In genomic region chr10:109779109-109779508, GRCm38 (mm10) we compare ENCODE assay signal across 14 mouse cellular contexts.
"Had no signal": no experiment of that assay in that cellular context is flagged by ENCODE, and none has a peak within 500 bp of the region (broad histone marks: within the 10 kb centered on the region; RNA-seq: fewer than 3 reads in every experiment).

No protein-coding gene starts in this region.

- DNase-seq: lung, adult 18-20 months; lung, embryonic 14.5 days; lung, postnatal 10 days; lung, postnatal 4 days; right cerebral cortex, postnatal 14 days; thymus, adult 2 months; thymus, postnatal 25 days; thymus, postnatal 4 days had no signal

- H3K4me2 ChIP-seq: lung, embryonic 14.5 days; midbrain, embryonic 12.5 days; midbrain, embryonic 15.5 days; neural tube, embryonic 12.5 days; stomach, embryonic 15.5 days had no signal

- H3K36me3 ChIP-seq: midbrain, embryonic 10.5 days; midbrain, embryonic 12.5 days; midbrain, embryonic 15.5 days; neural tube, embryonic 12.5 days; stomach, embryonic 15.5 days had no signal

- ATAC-seq: midbrain, embryonic 15.5 days had no signal

- H3K27ac ChIP-seq: midbrain, embryonic 10.5 days; midbrain, embryonic 12.5 days; midbrain, embryonic 15.5 days; neural tube, embryonic 12.5 days; stomach, embryonic 15.5 days; stomach, postnatal 0 days had no signal

- H3K4me1 ChIP-seq: midbrain, embryonic 10.5 days; midbrain, embryonic 12.5 days; midbrain, embryonic 15.5 days; neural tube, embryonic 12.5 days; stomach, embryonic 15.5 days had no signal

- H3K27me3 ChIP-seq: midbrain, embryonic 12.5 days; midbrain, embryonic 15.5 days; neural tube, embryonic 12.5 days; stomach, embryonic 15.5 days had no signal

- H3K9ac ChIP-seq: lung, embryonic 14.5 days; midbrain, embryonic 12.5 days; midbrain, embryonic 15.5 days; neural tube, embryonic 12.5 days; stomach, embryonic 15.5 days had no signal

- H3K9me3 ChIP-seq: midbrain, embryonic 10.5 days; midbrain, embryonic 12.5 days; midbrain, embryonic 15.5 days; neural tube, embryonic 12.5 days; stomach, embryonic 15.5 days had no signal

- H3K4me3 ChIP-seq: midbrain, embryonic 10.5 days; midbrain, embryonic 12.5 days; midbrain, embryonic 15.5 days; neural tube, embryonic 12.5 days; stomach, embryonic 15.5 days had no signal
